Mouse (Mus musculus): ENCODE data around the gene Bend6. TPM values are rescaled to one million over a fixed set of nuclear protein-coding genes. Genes with fewer than 3 reads are reported as not detected.

The Bend6 gene
- polyA plus RNA-seq, 1 experiment from 2014 or later: 2.4 TPM

GRCm38 (mm10) chr1:33813495-33813867 lies 94.1 kb downstream of the Bend6 start:
- Histone ChIP-seq H3K9me3 (ENCODE audit: control insufficient read depth, low read length) (no peaks in the 10 kb centered on the region), H3K36me3 (ENCODE audit: control insufficient read depth, insufficient read depth, low read length) (peaks cover 5% of the 10 kb centered on the region), H3K27ac (ENCODE audit: low read depth, low read length) (peak overlapping the region; percentile 79; the same call in 1 of the 2 replicates), H3K4me3 (ENCODE audit: low read depth, low read length) (peak overlapping the region; percentile 91), H3K4me1 (replicated peaks; ENCODE audit: control insufficient read depth, insufficient read depth, low read length) (no peaks in the 10 kb centered on the region; the same call in 1 of the 2 replicates), H3K27me3 (ENCODE audit: control insufficient read depth, insufficient read depth, low read length) (no peaks in the 10 kb centered on the region), H3K9ac (ENCODE audit: low read length) (peak overlapping the region; percentile 99), H3K4me2 (ENCODE audit: low read depth, low read length, severe bottlenecking) (peak overlapping the region; percentile 69)
- 11% methylated on average over 11 of the region's 11 CpGs for WGBS
- DNase-seq (ENCODE audit: low spot score) (no peak), ATAC-seq (replicated peaks; ENCODE audit: low FRiP score) (peak; percentile 16; the same call in 1 of the 2 replicates)

- H3K27ac ChIP-seq (ENCODE audit: low read depth, low read length): no peak overlapping the region
- no peak overlapping the region for H3K4me2 ChIP-seq (ENCODE audit: low read depth, low read length, severe bottlenecking)
- H3K36me3 ChIP-seq (ENCODE audit: control insufficient read depth, insufficient read depth, low read length): peaks cover 18% of the 10 kb centered on the region
- DNase-seq (ENCODE audit: low spot score) (no peak), ATAC-seq (replicated peaks; ENCODE audit: low FRiP score) (no peak)
- no peaks in the 10 kb centered on the region for H3K27me3 ChIP-seq (ENCODE audit: control insufficient read depth, insufficient read depth, low read length)
- H3K4me1 ChIP-seq (replicated peaks; ENCODE audit: control insufficient read depth, insufficient read depth, low read length): no peaks in the 10 kb centered on the region
- no peak overlapping the region for H3K4me3 ChIP-seq (ENCODE audit: low read depth, low read length)
- WGBS: 97% methylated on average over 2 of the region's 2 CpGs
- H3K9ac ChIP-seq (ENCODE audit: low read length): no peak overlapping the region
- H3K9me3 ChIP-seq (ENCODE audit: control insufficient read depth, low read length): no peaks in the 10 kb centered on the region
These were observed 104.3 kb downstream of the Bend6 start for GRCm38 (mm10) chr1:33803323-33803722.

Other genes starting within 250 kb of the Bend6 start
- 58.4 and 58.8 TPM in 2 replicates for gene Prim2, start 238.0 kb downstream of the Bend6 start, polyA plus RNA-seq (2014; fragmentation: Nextera tagmentation; extraction: Ambion mirVana)
- 27.4 and 30.2 TPM in 2 replicates for gene Rab23, start 187.9 kb downstream of the Bend6 start, polyA plus RNA-seq (2014; fragmentation: Nextera tagmentation; extraction: Ambion mirVana)
- 33.9 and 34.0 TPM in 2 replicates for gene Bag2, start 150.0 kb downstream of the Bend6 start, polyA plus RNA-seq (2014; fragmentation: Nextera tagmentation; extraction: Ambion mirVana)
- gene Zfp451, start 93.2 kb downstream of the Bend6 start, polyA plus RNA-seq (2014; fragmentation: Nextera tagmentation; extraction: Ambion mirVana): 41.9 and 48.5 TPM in 2 replicates
- 25.3 and 26.3 TPM in 2 replicates for gene Dst, start 409 bp upstream of the Bend6 start, polyA plus RNA-seq (2014; fragmentation: Nextera tagmentation; extraction: Ambion mirVana)

All from forebrain, embryonic 11.5 days (tissue).